Mouse (Mus musculus): ENCODE measurements around the gene Scd2.
"Not testable (repeated sequence)": the region's sequence is repeated elsewhere in the genome, so short reads cannot be mapped to it uniquely, and the experiment has no call there.

Gene Scd2

DNA sequence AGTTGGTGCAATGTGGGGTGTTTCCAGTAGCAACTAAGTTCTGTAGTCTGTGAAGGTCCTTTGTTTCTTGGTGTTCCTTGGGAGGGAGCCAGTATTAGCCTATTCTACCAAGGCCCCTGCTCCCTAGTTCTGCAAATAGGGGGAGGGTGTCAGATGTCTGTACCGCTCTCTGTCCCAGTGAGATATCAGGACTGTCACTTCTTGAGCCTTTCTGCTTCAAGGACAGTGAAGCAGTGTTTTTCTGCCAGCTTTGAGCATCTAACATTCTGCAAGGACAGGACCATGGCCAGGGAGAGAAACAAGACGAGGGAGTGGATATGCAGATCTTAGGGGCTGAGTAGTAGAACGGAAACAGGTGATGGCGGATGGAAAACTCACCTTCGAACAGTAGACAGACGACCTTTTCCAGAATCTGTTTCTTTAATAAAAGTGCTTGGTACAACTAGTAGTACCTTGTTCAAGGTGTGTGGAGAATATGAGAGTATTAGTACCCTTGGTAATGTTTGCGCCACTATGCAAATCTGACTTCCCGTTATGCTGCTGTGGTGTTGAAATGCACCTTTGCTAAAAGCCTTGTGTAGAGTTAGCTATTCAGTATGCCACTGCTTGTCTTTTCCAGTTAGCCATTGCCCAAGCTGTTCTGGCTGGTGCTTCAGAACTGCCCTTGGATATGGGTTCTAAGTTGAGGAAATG, 3.7 kb downstream of the Scd2 start:
- DNase-seq (ENCODE audit: low read depth): peak; percentile 45

GRCm38 (mm10) chr19:44297862-44298261, 4.4 kb downstream of the Scd2 start:
- peak; percentile 21 for DNase-seq (ENCODE audit: low read depth)

GRCm38 (mm10) chr19:44299078-44299477, 5.6 kb downstream of the Scd2 start:
- no peak for DNase-seq (ENCODE audit: low read depth)

GRCm38 (mm10) chr19:44299902-44300301, 6.4 kb downstream of the Scd2 start:
- DNase-seq (ENCODE audit: low read depth): no peak

GRCm38 (mm10) chr19:44300520-44300919, 7.0 kb downstream of the Scd2 start:
- DNase-seq (ENCODE audit: low read depth): peak; percentile 30

DNA sequence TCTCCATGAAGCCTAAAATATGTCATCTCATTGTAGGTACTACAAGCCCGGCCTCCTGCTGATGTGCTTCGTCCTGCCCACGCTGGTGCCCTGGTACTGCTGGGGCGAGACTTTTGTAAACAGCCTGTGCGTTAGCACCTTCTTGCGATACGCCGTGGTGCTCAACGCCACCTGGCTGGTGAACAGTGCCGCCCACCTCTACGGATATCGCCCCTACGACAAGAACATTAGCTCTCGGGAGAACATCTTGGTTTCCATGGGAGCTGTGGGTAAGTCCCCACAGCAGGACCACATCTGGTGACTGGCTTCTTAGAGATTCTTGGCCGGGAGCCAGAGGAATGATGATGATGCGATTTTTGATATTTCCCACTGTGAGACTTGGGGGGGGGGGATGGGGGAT, 7.7 kb downstream of the Scd2 start:
- peak; percentile 29 for DNase-seq (ENCODE audit: low read depth)

- no peak for DNase-seq (ENCODE audit: low read depth)
Measured at GRCm38 (mm10) chr19:44301671-44302305, 8.3 kb downstream of the Scd2 start.

- no peak for DNase-seq (ENCODE audit: low read depth)
Measured at GRCm38 (mm10) chr19:44302901-44303300, 9.4 kb downstream of the Scd2 start.

- no peak for DNase-seq (ENCODE audit: low read depth)
Measured at GRCm38 (mm10) chr19:44303502-44303901, 10.0 kb downstream of the Scd2 start.

DNA sequence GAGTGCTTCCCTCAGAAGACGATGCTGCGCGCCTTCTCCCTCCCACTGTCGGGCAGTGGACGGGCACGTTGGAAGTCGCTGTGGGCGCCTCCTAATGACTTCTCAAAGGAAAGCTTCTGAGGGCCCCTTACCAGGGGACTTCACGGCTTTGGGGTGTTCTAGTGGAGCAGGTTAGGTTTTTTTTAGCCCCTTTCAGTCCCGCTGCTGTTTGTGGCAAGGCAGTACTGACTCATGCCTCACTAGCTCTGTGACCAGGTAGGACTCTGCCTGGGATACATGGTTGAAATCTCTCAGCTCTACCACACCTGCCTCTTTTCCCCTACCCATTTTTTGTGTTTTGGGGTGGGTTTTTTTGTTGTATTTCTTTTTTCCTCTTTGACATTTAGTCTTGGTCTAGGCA, 10.9 kb downstream of the Scd2 start:
- DNase-seq (ENCODE audit: low read depth): no peak

DNA sequence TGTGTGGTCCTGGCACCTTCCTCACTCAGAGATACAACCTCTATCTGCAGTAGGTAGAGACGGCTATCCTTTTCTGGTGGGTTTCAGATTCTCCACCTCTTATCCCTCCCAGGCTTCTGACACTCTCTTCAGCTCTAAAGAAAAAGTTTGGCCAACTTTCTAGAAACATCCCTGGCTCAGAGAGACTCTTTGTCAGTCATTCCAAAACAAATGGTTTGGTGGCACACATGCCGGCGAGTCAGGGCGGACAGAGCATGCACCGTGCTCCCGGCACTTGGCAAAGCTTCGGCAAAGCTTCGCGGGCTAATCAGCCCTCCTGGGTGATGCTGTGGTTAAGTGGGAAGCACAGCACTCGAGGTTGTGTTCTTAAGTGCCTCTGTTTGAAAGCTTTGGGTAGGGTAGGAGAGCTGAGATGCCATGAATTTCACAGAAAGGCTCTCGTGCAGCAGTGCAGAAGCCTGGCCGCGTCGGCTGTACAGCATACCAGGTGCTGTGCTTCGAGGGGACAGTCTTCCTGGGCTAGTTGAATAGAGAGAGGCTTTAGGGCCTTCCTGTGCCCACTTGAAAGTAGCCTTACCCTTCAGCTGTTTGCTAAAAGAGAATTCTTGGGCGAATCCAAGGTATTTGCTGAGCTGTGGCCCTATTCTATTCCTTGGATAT, 11.5 kb downstream of the Scd2 start:
- DNase-seq (ENCODE audit: low read depth): no peak

DNA sequence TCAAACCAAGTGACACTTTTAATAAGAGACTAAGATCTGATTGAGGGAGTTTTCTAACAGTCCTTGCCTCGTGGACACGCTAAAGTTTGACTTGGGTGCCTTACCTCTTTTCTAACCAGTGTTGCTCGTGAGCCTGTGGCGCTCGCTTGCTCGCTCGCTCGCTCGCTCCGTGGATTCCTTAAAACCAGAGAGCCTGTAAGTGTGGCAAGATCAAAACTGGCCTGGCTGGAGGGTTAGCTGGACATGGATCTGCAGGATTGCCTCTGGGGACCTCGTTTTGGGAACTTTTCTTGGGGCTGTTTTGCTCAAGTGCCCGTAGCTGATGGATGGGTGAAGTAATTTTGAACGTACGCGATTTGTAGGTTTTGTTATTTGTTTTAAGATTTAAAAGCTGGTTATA, 12.2 kb downstream of the Scd2 start:
- DNase-seq (ENCODE audit: low read depth): no peak

DNA sequence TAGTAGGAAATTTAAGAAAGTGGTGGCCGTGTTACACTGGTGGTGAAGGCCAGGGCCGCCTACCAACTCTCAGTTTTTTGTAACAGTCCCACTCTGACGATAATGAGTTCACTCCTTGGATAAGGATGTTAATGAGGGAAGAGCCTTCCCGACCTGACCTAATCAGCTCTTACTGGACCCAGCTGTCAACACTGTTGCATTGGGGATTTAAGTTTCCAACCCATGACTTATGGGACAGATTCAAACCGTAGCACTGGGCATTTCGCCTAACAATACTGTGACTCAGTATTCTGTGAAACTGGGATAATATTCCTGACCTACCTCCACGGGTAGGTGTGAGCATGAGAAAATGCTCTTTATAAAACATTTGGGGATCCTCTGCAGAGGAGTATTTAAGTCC, 12.7 kb downstream of the Scd2 start:
- DNase-seq (ENCODE audit: low read depth): no peak

DNA sequence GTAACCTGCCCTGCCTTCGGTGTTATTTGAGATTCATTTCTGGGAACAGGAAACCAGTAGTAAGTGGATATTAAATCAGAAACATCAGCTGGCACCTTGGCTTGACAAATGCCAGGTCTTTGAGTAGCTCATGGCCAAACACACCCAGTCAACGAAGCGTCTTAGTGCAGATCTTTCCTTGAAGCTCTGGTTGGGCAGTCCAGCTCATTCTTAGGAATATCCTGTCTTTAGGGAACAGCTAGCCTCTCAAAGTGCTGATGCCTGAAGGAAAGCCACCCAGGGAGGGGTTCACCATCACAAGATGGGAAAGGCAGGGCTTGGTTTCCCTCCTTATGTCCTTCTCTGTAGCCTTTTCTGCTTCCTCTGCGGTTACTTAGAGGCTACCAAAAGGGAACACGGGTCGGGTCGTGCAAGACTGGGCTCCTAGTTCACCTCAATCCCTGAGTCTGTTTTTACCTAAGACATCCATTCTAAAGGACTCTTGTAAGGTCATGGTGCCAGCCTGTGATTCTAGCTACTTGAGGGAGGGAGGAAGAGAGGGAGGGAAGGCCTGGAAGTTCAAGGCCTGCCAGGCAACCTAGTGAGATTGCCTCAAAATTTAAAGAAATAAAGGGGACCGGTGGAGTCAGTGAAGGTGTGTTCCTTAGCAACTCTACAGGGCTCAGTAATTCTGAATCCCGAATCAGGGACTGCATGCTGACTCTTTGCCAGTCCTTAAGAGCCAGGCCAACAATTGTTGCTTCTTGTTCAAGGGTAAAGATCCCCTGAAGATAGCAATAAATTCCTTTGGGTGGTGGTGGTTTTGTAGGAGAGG, 13.8 kb downstream of the Scd2 start:
- no peak for DNase-seq (ENCODE audit: low read depth)

GRCm38 (mm10) chr19:44307915-44308470, 14.5 kb downstream of the Scd2 start:
- DNase-seq (ENCODE audit: low read depth): no peak

- DNase-seq (ENCODE audit: low read depth): no peak
Measured at GRCm38 (mm10) chr19:44308611-44309246, 15.3 kb downstream of the Scd2 start.

GRCm38 (mm10) chr19:44309351-44310154, 16.1 kb downstream of the Scd2 start:
- no peak for DNase-seq (ENCODE audit: low read depth)

- not testable (repeated sequence) for DNase-seq (ENCODE audit: low read depth)
Measured at GRCm38 (mm10) chr19:44310155-44310575, 16.7 kb downstream of the Scd2 start.

- DNase-seq (ENCODE audit: low read depth): no peak
Measured at GRCm38 (mm10) chr19:44310814-44311213, 17.3 kb downstream of the Scd2 start.

DNA sequence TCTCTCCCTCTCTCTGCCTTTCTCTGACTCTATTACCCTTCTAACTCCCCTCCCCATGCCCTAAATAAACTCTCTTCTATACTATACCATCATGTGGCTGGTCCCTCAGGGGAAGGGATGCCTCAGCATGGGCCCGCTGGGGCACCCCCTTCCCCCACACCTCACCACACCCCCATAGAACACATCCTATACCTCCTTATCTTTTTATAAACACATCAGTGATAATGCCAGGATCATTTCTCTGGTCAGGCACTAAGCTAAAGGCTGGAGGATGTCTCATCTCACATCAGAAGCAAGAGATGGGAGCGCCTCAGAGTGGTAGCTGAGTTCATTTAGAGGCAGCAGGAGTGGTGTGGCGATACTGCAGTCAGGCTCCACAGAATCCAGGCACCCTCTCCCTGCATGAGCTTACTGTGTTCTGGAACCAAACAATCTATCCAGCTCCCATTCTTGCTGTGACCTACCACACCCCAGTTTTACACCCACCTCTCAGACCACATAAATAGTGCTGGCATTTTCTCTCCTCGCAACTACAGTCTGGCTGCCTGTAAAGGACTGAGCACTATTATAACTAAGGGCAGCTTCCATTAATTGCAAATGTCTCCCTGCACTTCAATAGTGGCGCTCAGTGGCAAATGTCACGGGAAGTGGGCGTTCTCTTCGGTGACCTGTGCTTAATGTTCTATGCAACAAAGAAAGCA, 18.0 kb downstream of the Scd2 start:
- DNase-seq (ENCODE audit: low read depth): no peak
